ENCODE assay signal across 28 mouse cellular contexts in genomic region chr10:120648031-120648430, GRCm38 (mm10).
DNase-seq lines count a peak whose midpoint lies in the region; ATAC-seq lines count a peak whose summit lies in the region.
"Had no signal": no experiment of that assay in that cellular context is flagged by ENCODE, and none has a peak within 500 bp of the region (broad histone marks: within the 10 kb centered on the region; RNA-seq: fewer than 3 reads in every experiment).

No protein-coding gene starts in this region.

- intact Hi-C loops in heart, postnatal 36 days (cut with DNase I) = no loop called here

- no peak for DNase-seq in heart, embryonic 10.5 days (ENCODE audit: low spot score)
- no peak for DNase-seq in heart, postnatal 36 days
- peak; percentile 88 for DNase-seq in midbrain, embryonic 11.5 days (ENCODE audit: low spot score, missing footprints)
- DNase-seq in midbrain, embryonic 10.5 days (ENCODE audit: low spot score) = no peak
- no peak for DNase-seq in embryonic facial prominence, embryonic 14.5 days (ENCODE audit: low spot score)
- peak; percentile 64 for DNase-seq in retina, postnatal 1 day
- no peak for DNase-seq in layer of hippocampus, postnatal 14 days (ENCODE audit: low spot score in 2 of 2)
- no peak for DNase-seq in testis, postnatal 10 days (ENCODE audit: low spot score)
- DNase-seq: adrenal gland, postnatal 14 days; cerebellum, adult 11 months; cerebellum, adult 9-10 months; cerebellum, postnatal 36 days; embryo, embryonic 11 days; gastrocnemius, postnatal 25 days; kidney, adult 11 months; kidney, postnatal 25 days; lung, adult 2 months; lung, postnatal 10 days; thymus, postnatal 14 days had no signal

- H3K9me3 ChIP-seq in heart, embryonic 10.5 days = no peaks in the 10 kb centered on the region
- H3K9me3 ChIP-seq in midbrain, embryonic 11.5 days (ENCODE audit: control insufficient read depth, low read length) = no peaks in the 10 kb centered on the region
- H3K9me3 ChIP-seq in midbrain, embryonic 10.5 days (replicated peaks) = no peaks in the 10 kb centered on the region
- H3K9me3 ChIP-seq in embryonic facial prominence, embryonic 14.5 days (ENCODE audit: control insufficient read depth, low read length) = 0 out of 2 replicates have a peak, but pooled peaks cover 4% of the 10 kb centered on the region
- H3K9me3 ChIP-seq: midbrain, embryonic 12.5 days; neural tube, embryonic 12.5 days had no signal

- no peak overlapping the region for H3K4me3 ChIP-seq in heart, embryonic 10.5 days
- H3K4me3 ChIP-seq in midbrain, embryonic 11.5 days (ENCODE audit: low read depth, low read length) = no peak overlapping the region
- no peak overlapping the region for H3K4me3 ChIP-seq in midbrain, embryonic 10.5 days
- H3K4me3 ChIP-seq in embryonic facial prominence, embryonic 14.5 days (ENCODE audit: low read depth, low read length) = no peak overlapping the region
- H3K4me3 ChIP-seq: erythroblast, embryonic 14.5 days; forebrain, embryonic 13.5 days; left cerebral cortex, adult 2 months; midbrain, embryonic 12.5 days; myocyte; neural tube, embryonic 12.5 days had no signal

- peak overlapping the region; percentile 81 for H3K27ac ChIP-seq in heart, embryonic 10.5 days
- H3K27ac ChIP-seq in midbrain, embryonic 11.5 days (ENCODE audit: low read depth, low read length) = no peak overlapping the region
- no peak overlapping the region for H3K27ac ChIP-seq in midbrain, embryonic 10.5 days (replicated peaks)
- H3K27ac ChIP-seq in embryonic facial prominence, embryonic 14.5 days (replicated peaks; ENCODE audit: low read depth, low read length) = 0 out of 2 replicates have a peak overlapping the region, but pooled peaks have one; percentile 33
- H3K27ac ChIP-seq: forebrain, embryonic 13.5 days; left cerebral cortex, adult 2 months; liver, embryonic 14.5 days; midbrain, embryonic 12.5 days; neural tube, embryonic 12.5 days had no signal

- no peaks in the 10 kb centered on the region for H3K27me3 ChIP-seq in heart, embryonic 10.5 days (ENCODE audit: insufficient read depth, poor library complexity, severe bottlenecking)
- H3K27me3 ChIP-seq in midbrain, embryonic 11.5 days (ENCODE audit: control insufficient read depth, insufficient read depth, low read length) = no peaks in the 10 kb centered on the region
- peaks cover 9% of the 10 kb centered on the region; the same call in 1 of the 2 replicates for H3K27me3 ChIP-seq in midbrain, embryonic 10.5 days (ENCODE audit: low read depth, poor library complexity, severe bottlenecking)
- no peaks in the 10 kb centered on the region for H3K27me3 ChIP-seq in embryonic facial prominence, embryonic 14.5 days (replicated peaks; ENCODE audit: control insufficient read depth, insufficient read depth, low read length)
- H3K27me3 ChIP-seq: neural tube, embryonic 12.5 days had no signal

- ATAC-seq in midbrain, embryonic 11.5 days (ENCODE audit: low FRiP score) = no peak
- no peak for ATAC-seq in embryonic facial prominence, embryonic 14.5 days (ENCODE audit: low read depth)
- ATAC-seq: CD4-positive, CD25-positive, alpha-beta regulatory T cell, adult 4 months; forebrain, embryonic 13.5 days had no signal

- 47% methylated on average over 7 of the region's 7 CpGs for WGBS in heart, embryonic 10.5 days
- 58% methylated on average over 7 of the region's 7 CpGs for WGBS in midbrain, embryonic 11.5 days
- 74% methylated on average over 7 of the region's 7 CpGs for WGBS in midbrain, embryonic 10.5 days
- 33% methylated on average over 7 of the region's 7 CpGs for WGBS in embryonic facial prominence, embryonic 14.5 days

- no peak overlapping the region for H3K4me2 ChIP-seq in midbrain, embryonic 11.5 days
- no peak overlapping the region for H3K4me2 ChIP-seq in embryonic facial prominence, embryonic 14.5 days (ENCODE audit: low read depth, low read length)
- H3K4me2 ChIP-seq: forebrain, embryonic 13.5 days; heart, embryonic 11.5 days; neural tube, embryonic 12.5 days had no signal

- H3K36me3 ChIP-seq in heart, embryonic 10.5 days = no peaks in the 10 kb centered on the region
- H3K36me3 ChIP-seq in midbrain, embryonic 11.5 days (ENCODE audit: control insufficient read depth, insufficient read depth, low read length) = no peaks in the 10 kb centered on the region
- no peaks in the 10 kb centered on the region for H3K36me3 ChIP-seq in midbrain, embryonic 10.5 days
- H3K36me3 ChIP-seq in embryonic facial prominence, embryonic 14.5 days (ENCODE audit: control insufficient read depth, insufficient read depth, low read length) = no peaks in the 10 kb centered on the region
- H3K36me3 ChIP-seq: midbrain, embryonic 12.5 days; neural tube, embryonic 12.5 days had no signal

- H3K9ac ChIP-seq in midbrain, embryonic 11.5 days (ENCODE audit: low read length) = no peak overlapping the region
- H3K9ac ChIP-seq in embryonic facial prominence, embryonic 14.5 days (ENCODE audit: low read depth, low read length) = no peak overlapping the region
- H3K9ac ChIP-seq: forebrain, embryonic 13.5 days; liver, embryonic 14.5 days; midbrain, embryonic 12.5 days; neural tube, embryonic 12.5 days had no signal

- peaks cover 26% of the 10 kb centered on the region for H3K4me1 ChIP-seq in heart, embryonic 10.5 days
- H3K4me1 ChIP-seq in midbrain, embryonic 11.5 days (ENCODE audit: control insufficient read depth, insufficient read depth, low read length) = no peaks in the 10 kb centered on the region; the same call in 1 of the 2 replicates
- peaks cover 26% of the 10 kb centered on the region for H3K4me1 ChIP-seq in midbrain, embryonic 10.5 days
- H3K4me1 ChIP-seq in embryonic facial prominence, embryonic 14.5 days (ENCODE audit: control insufficient read depth, insufficient read depth, low read length) = peaks cover 16% of the 10 kb centered on the region

Comparison
In these comparisons a context has a peak if more than half of its experiments do, and no peak if none do; other contexts are left out.
1. DNase-seq: peak in midbrain, embryonic 11.5 days (single experiment) and retina, postnatal 1 day (single experiment); none in heart, embryonic 10.5 days (single experiment), heart, postnatal 36 days (0 of 2), midbrain, embryonic 10.5 days (single experiment), embryonic facial prominence, embryonic 14.5 days (single experiment), layer of hippocampus, postnatal 14 days (0 of 2) and testis, postnatal 10 days (single experiment).
2. H3K27ac ChIP-seq: peak in heart, embryonic 10.5 days (single experiment) and embryonic facial prominence, embryonic 14.5 days (single experiment); none in midbrain, embryonic 11.5 days (single experiment) and midbrain, embryonic 10.5 days (single experiment).